Mouse (Mus musculus): ENCODE measurements around the gene Utp14a. TPM values are rescaled to one million over a fixed set of nuclear protein-coding genes. Genes with fewer than 3 reads are reported as not detected.

The Utp14a gene
- polyA plus RNA-seq, 1 experiment from 2014 or later, result 16.6 TPM

- Histone ChIP-seq H3K4me2 (ENCODE audit: low read length) (no peak overlapping the region), H3K27me3 (ENCODE audit: control insufficient read depth, insufficient read depth, low read length) (no peaks in the 10 kb centered on the region)
These were observed 29.8 kb downstream of the Utp14a start for GRCm38 (mm10) chrX:48286488-48286887.

GRCm38 (mm10) chrX:48288008-48288407, 31.3 kb downstream of the Utp14a start:
- Histone ChIP-seq H3K4me1 (ENCODE audit: control insufficient read depth, insufficient read depth, low read length) (no peaks in the 10 kb centered on the region), H3K9ac (replicated peaks; ENCODE audit: low read length) (no peak overlapping the region), H3K9me3 (ENCODE audit: control insufficient read depth, low read length) (no peaks in the 10 kb centered on the region), H3K4me3 (replicated peaks; ENCODE audit: low read depth, low read length) (no peak overlapping the region), H3K27me3 (ENCODE audit: control insufficient read depth, insufficient read depth, low read length) (no peaks in the 10 kb centered on the region), H3K36me3 (ENCODE audit: control insufficient read depth, insufficient read depth, low read length) (no peaks in the 10 kb centered on the region), H3K27ac (replicated peaks; ENCODE audit: low read depth, low read length) (no peak overlapping the region), H3K4me2 (ENCODE audit: low read length) (no peak overlapping the region)
- ATAC-seq (ENCODE audit: low FRiP score, low TSS enrichment) (no peak), DNase-seq (no peak)
- WGBS, result 75% methylated on average over 4 of the region's 4 CpGs

More at GRCm38 (mm10) chrX:48286488-48286887, 29.8 kb downstream of the Utp14a start:
- Histone ChIP-seq H3K9ac (replicated peaks; ENCODE audit: low read length) (no peak overlapping the region), H3K4me3 (replicated peaks; ENCODE audit: low read depth, low read length) (no peak overlapping the region), H3K4me1 (ENCODE audit: control insufficient read depth, insufficient read depth, low read length) (no peaks in the 10 kb centered on the region), H3K36me3 (ENCODE audit: control insufficient read depth, insufficient read depth, low read length) (0 out of 2 replicates have a peak, but pooled peaks cover 2% of the 10 kb centered on the region), H3K27ac (replicated peaks; ENCODE audit: low read depth, low read length) (no peak overlapping the region), H3K9me3 (ENCODE audit: control insufficient read depth, low read length) (no peaks in the 10 kb centered on the region)
- WGBS, result 24% methylated on average over 6 of the region's 6 CpGs
- DNase-seq, result peak; percentile 2
- no peak for ATAC-seq (ENCODE audit: low FRiP score, low TSS enrichment)

GRCm38 (mm10) chrX:48291413-48291812, 34.8 kb downstream of the Utp14a start:
- DNase-seq (no peak), ATAC-seq (ENCODE audit: low FRiP score, low TSS enrichment) (no peak)
- Histone ChIP-seq H3K9ac (replicated peaks; ENCODE audit: low read length) (no peak overlapping the region), H3K27me3 (ENCODE audit: control insufficient read depth, insufficient read depth, low read length) (no peaks in the 10 kb centered on the region), H3K9me3 (ENCODE audit: control insufficient read depth, low read length) (no peaks in the 10 kb centered on the region), H3K4me1 (ENCODE audit: control insufficient read depth, insufficient read depth, low read length) (no peaks in the 10 kb centered on the region), H3K36me3 (ENCODE audit: control insufficient read depth, insufficient read depth, low read length) (no peaks in the 10 kb centered on the region), H3K4me2 (ENCODE audit: low read length) (no peak overlapping the region), H3K27ac (replicated peaks; ENCODE audit: low read depth, low read length) (no peak overlapping the region), H3K4me3 (replicated peaks; ENCODE audit: low read depth, low read length) (no peak overlapping the region)
- WGBS, result 40% methylated on average over 3 of the region's 3 CpGs

- 85% methylated on average over 4 of the region's 4 CpGs for WGBS
- no peak overlapping the region for H3K4me2 ChIP-seq (ENCODE audit: low read length)
- DNase-seq, result no peak
- H3K9me3 ChIP-seq (ENCODE audit: control insufficient read depth, low read length), result no peaks in the 10 kb centered on the region
- no peak overlapping the region for H3K4me3 ChIP-seq (replicated peaks; ENCODE audit: low read depth, low read length)
- H3K36me3 ChIP-seq (ENCODE audit: control insufficient read depth, insufficient read depth, low read length), result no peaks in the 10 kb centered on the region
- no peaks in the 10 kb centered on the region for H3K27me3 ChIP-seq (ENCODE audit: control insufficient read depth, insufficient read depth, low read length)
- no peak for ATAC-seq (ENCODE audit: low FRiP score, low TSS enrichment)
- no peak overlapping the region for H3K27ac ChIP-seq (replicated peaks; ENCODE audit: low read depth, low read length)
- H3K9ac ChIP-seq (replicated peaks; ENCODE audit: low read length), result no peak overlapping the region
- H3K4me1 ChIP-seq (ENCODE audit: control insufficient read depth, insufficient read depth, low read length), result no peaks in the 10 kb centered on the region
These were observed 48.7 kb downstream of the Utp14a start for GRCm38 (mm10) chrX:48305356-48305755.

GRCm38 (mm10) chrX:48310706-48311517, 54.2 kb downstream of the Utp14a start:
- DNase-seq, result peak; percentile 11
- Histone ChIP-seq H3K9ac (replicated peaks; ENCODE audit: low read length) (no peak overlapping the region), H3K36me3 (ENCODE audit: control insufficient read depth, insufficient read depth, low read length) (no peaks in the 10 kb centered on the region), H3K4me2 (ENCODE audit: low read length) (peak overlapping the region; percentile 44), H3K4me3 (replicated peaks; ENCODE audit: low read depth, low read length) (0 out of 2 replicates have a peak overlapping the region, but pooled peaks have one; percentile 3), H3K27ac (replicated peaks; ENCODE audit: low read depth, low read length) (no peak overlapping the region), H3K27me3 (ENCODE audit: control insufficient read depth, insufficient read depth, low read length) (no peaks in the 10 kb centered on the region), H3K9me3 (ENCODE audit: control insufficient read depth, low read length) (no peaks in the 10 kb centered on the region), H3K4me1 (ENCODE audit: control insufficient read depth, insufficient read depth, low read length) (no peaks in the 10 kb centered on the region)
- WGBS, result 28% methylated on average over 26 of the region's 26 CpGs
- ATAC-seq (ENCODE audit: low FRiP score, low TSS enrichment), result no peak

GRCm38 (mm10) chrX:48311727-48312126, 55.1 kb downstream of the Utp14a start:
- no peak overlapping the region for H3K4me2 ChIP-seq (ENCODE audit: low read length)
- H3K4me3 ChIP-seq (replicated peaks; ENCODE audit: low read depth, low read length), result no peak overlapping the region
- H3K36me3 ChIP-seq (ENCODE audit: control insufficient read depth, insufficient read depth, low read length), result no peaks in the 10 kb centered on the region
- no peak overlapping the region for H3K27ac ChIP-seq (replicated peaks; ENCODE audit: low read depth, low read length)
- H3K9me3 ChIP-seq (ENCODE audit: control insufficient read depth, low read length), result no peaks in the 10 kb centered on the region
- WGBS, result 81% methylated on average over 5 of the region's 5 CpGs
- DNase-seq (no peak), ATAC-seq (ENCODE audit: low FRiP score, low TSS enrichment) (no peak)
- no peak overlapping the region for H3K9ac ChIP-seq (replicated peaks; ENCODE audit: low read length)
- H3K27me3 ChIP-seq (ENCODE audit: control insufficient read depth, insufficient read depth, low read length), result no peaks in the 10 kb centered on the region
- H3K4me1 ChIP-seq (ENCODE audit: control insufficient read depth, insufficient read depth, low read length), result no peaks in the 10 kb centered on the region

- no peaks in the 10 kb centered on the region for H3K27me3 ChIP-seq (ENCODE audit: control insufficient read depth, insufficient read depth, low read length)
- no peaks in the 10 kb centered on the region for H3K4me1 ChIP-seq (ENCODE audit: control insufficient read depth, insufficient read depth, low read length)
- H3K9ac ChIP-seq (replicated peaks; ENCODE audit: low read length), result peak overlapping the region; percentile 26; the same call in 1 of the 2 replicates
- 18% methylated on average over 32 of the region's 33 CpGs for WGBS
- peak overlapping the region; percentile 58 for H3K4me2 ChIP-seq (ENCODE audit: low read length)
- peak; percentile 68 for DNase-seq
- H3K27ac ChIP-seq (replicated peaks; ENCODE audit: low read depth, low read length), result no peak overlapping the region
- peak; percentile 69; the same call in 1 of the 2 replicates for ATAC-seq (ENCODE audit: low FRiP score, low TSS enrichment)
- no peaks in the 10 kb centered on the region for H3K36me3 ChIP-seq (ENCODE audit: control insufficient read depth, insufficient read depth, low read length)
- no peaks in the 10 kb centered on the region for H3K9me3 ChIP-seq (ENCODE audit: control insufficient read depth, low read length)
- H3K4me3 ChIP-seq (replicated peaks; ENCODE audit: low read depth, low read length), result peak overlapping the region; percentile 34
These were observed 57.9 kb downstream of the Utp14a start for GRCm38 (mm10) chrX:48314530-48315079.

GRCm38 (mm10) chrX:48317444-48317843, 60.8 kb downstream of the Utp14a start:
- no peak for DNase-seq
- Histone ChIP-seq H3K4me2 (ENCODE audit: low read length) (no peak overlapping the region), H3K9ac (replicated peaks; ENCODE audit: low read length) (no peak overlapping the region), H3K36me3 (ENCODE audit: control insufficient read depth, insufficient read depth, low read length) (no peaks in the 10 kb centered on the region), H3K4me1 (ENCODE audit: control insufficient read depth, insufficient read depth, low read length) (no peaks in the 10 kb centered on the region), H3K27me3 (ENCODE audit: control insufficient read depth, insufficient read depth, low read length) (no peaks in the 10 kb centered on the region), H3K4me3 (replicated peaks; ENCODE audit: low read depth, low read length) (no peak overlapping the region), H3K27ac (replicated peaks; ENCODE audit: low read depth, low read length) (no peak overlapping the region), H3K9me3 (ENCODE audit: control insufficient read depth, low read length) (no peaks in the 10 kb centered on the region)
- ATAC-seq (ENCODE audit: low FRiP score, low TSS enrichment), result no peak
- WGBS, result 63% methylated on average over 3 of the region's 3 CpGs

- no peak overlapping the region for H3K9ac ChIP-seq (replicated peaks; ENCODE audit: low read length)
- no peak overlapping the region for H3K4me2 ChIP-seq (ENCODE audit: low read length)
- no peaks in the 10 kb centered on the region for H3K9me3 ChIP-seq (ENCODE audit: control insufficient read depth, low read length)
- H3K27ac ChIP-seq (replicated peaks; ENCODE audit: low read depth, low read length), result no peak overlapping the region
- DNase-seq (no peak), ATAC-seq (ENCODE audit: low FRiP score, low TSS enrichment) (no peak)
- 33% methylated on average over 9 of the region's 9 CpGs for WGBS
- no peaks in the 10 kb centered on the region for H3K27me3 ChIP-seq (ENCODE audit: control insufficient read depth, insufficient read depth, low read length)
- H3K4me1 ChIP-seq (ENCODE audit: control insufficient read depth, insufficient read depth, low read length), result no peaks in the 10 kb centered on the region
- H3K36me3 ChIP-seq (ENCODE audit: control insufficient read depth, insufficient read depth, low read length), result no peaks in the 10 kb centered on the region
- H3K4me3 ChIP-seq (replicated peaks; ENCODE audit: low read depth, low read length), result no peak overlapping the region
These were observed 61.5 kb downstream of the Utp14a start for GRCm38 (mm10) chrX:48318194-48318593.

All from midbrain, embryonic 14.5 days (tissue).